Mouse (Mus musculus) limb, embryonic 14.5 days (tissue): ENCODE results near the gene Gpsm2. TPM values are rescaled to one million over a fixed set of nuclear protein-coding genes. Genes with fewer than 3 reads are reported as not detected.

ENCODE experiments used
- ATAC-seq: fragments of 200-750 bp; cut with Nextera tagmentation; 2 replicates; pipeline ENCODE4 v1.8.0; 2017; ENCODE audit warnings: low read depth, moderate number of reproducible peaks, moderate TSS enrichment; ENCODE audit not compliant: low FRiP score
- DNase-seq: peaks from one replicate; pipeline ENCODE4 v3.0.0-alpha.2; 2015; ENCODE audit warnings: low spot score
- H3K27ac ChIP-seq: fragments of 300-500 bp; sonication (generic); replicated peaks from 2 replicates; pipeline ENCODE4 v1.5.1; 2014; ENCODE audit warnings: low read depth, mild to moderate bottlenecking, low read length, moderate library complexity, mixed read lengths
- H3K27me3 ChIP-seq: fragments of 300-500 bp; sonication (generic); 2 replicates; pipeline ENCODE4 v1.6.1; 2014; ENCODE audit warnings: low read length, mixed read lengths; ENCODE audit not compliant: control insufficient read depth, insufficient read depth
- H3K36me3 ChIP-seq: fragments of 300-500 bp; sonication (generic); 2 replicates; pipeline ENCODE4 v1.6.1; 2014; ENCODE audit warnings: mild to moderate bottlenecking, low read length, moderate library complexity, mixed read lengths; ENCODE audit not compliant: control insufficient read depth, insufficient read depth
- H3K4me1 ChIP-seq: fragments of 300-500 bp; sonication (generic); 2 replicates; pipeline ENCODE4 v1.6.1; 2014; ENCODE audit warnings: antibody characterized with exemption, low read length, mixed read lengths; ENCODE audit not compliant: control insufficient read depth, insufficient read depth
- H3K4me2 ChIP-seq: fragments of 300-500 bp; sonication (generic); replicated peaks from 2 replicates; pipeline ENCODE4 v1.6.1; 2014; ENCODE audit warnings: low read depth, mild to moderate bottlenecking, low read length, moderate library complexity; ENCODE audit not compliant: severe bottlenecking
- H3K4me3 ChIP-seq: fragments of 300-500 bp; sonication (generic); replicated peaks from 2 replicates; pipeline ENCODE4 v1.5.1; 2014; ENCODE audit warnings: low read length
- H3K9ac ChIP-seq: fragments of 300-500 bp; sonication (generic); 2 replicates; pipeline ENCODE4 v1.6.1; 2014; ENCODE audit warnings: mild to moderate bottlenecking, low read depth, low read length, moderate library complexity; ENCODE audit not compliant: severe bottlenecking
- H3K9me3 ChIP-seq: fragments of 300-500 bp; sonication (generic); 2 replicates; pipeline ENCODE4 v1.6.1; 2016; ENCODE audit warnings: low read length; ENCODE audit not compliant: control insufficient read depth
- POLR2A ChIP-seq: fragments of 200-500 bp; IDR thresholded peaks from 2 replicates; pipeline ENCODE4 v1.8.0; 2012; ENCODE audit warnings: inconsistent platforms, mild to moderate bottlenecking, moderate library complexity, borderline replicate concordance; ENCODE audit not compliant: insufficient read depth, insufficient read length; ENCODE audit errors: extremely low read depth
- WGBS: fragments of 180-500 bp; shearing (Covaris S2); extraction: QIAGEN DNeasy Blood & Tissue Kit; methylation state at CpG from one replicate; pipeline ENCODE4 v1.1.7; 2014; 5-methylcytosine and 5-hydroxymethylcytosine counted together
- polyA plus RNA-seq, 2 experiments: library from polyadenylated mRNA; depleted of rRNA in 1 of 2; stranded (reverse) in 1 of 2; unstranded in 1 of 2; fragments of >200 nt; fragmentation: Nextera tagmentation in 1 of 2; extraction: Ambion mirVana in 1 of 2; gene quantifications; 2 replicates each; pipeline versions ENCODE4 v1.2.1 to v1.2.3; 2012 to 2014

Gpsm2 gene
- polyA plus RNA-seq, 2 experiments, result 55.2 to 120 TPM

GRCm38 (mm10) chr3:108681004-108681403 lies 41.1 kb downstream of the Gpsm2 start:
- no peak for TF ChIP-seq POLR2A
- WGBS, result 85% methylated on average over 4 of the region's 4 CpGs
- H3K36me3 ChIP-seq, result peaks cover 96% of the 10 kb centered on the region
- no peaks in the 10 kb centered on the region for H3K4me1 ChIP-seq
- H3K9me3 ChIP-seq, result no peaks in the 10 kb centered on the region
- ATAC-seq, result no peak
- no peak overlapping the region for H3K4me2 ChIP-seq
- DNase-seq, result no peak
- H3K27me3 ChIP-seq, result no peaks in the 10 kb centered on the region
- H3K4me3 ChIP-seq, result no peak overlapping the region
- H3K27ac ChIP-seq, result no peak overlapping the region
- H3K9ac ChIP-seq, result no peak overlapping the region

- no peak overlapping the region for H3K4me2 ChIP-seq
- DNase-seq (no peak), ATAC-seq (no peak)
- no peak overlapping the region for H3K27ac ChIP-seq
- no peak overlapping the region for H3K4me3 ChIP-seq
- TF ChIP-seq POLR2A, result no peak
- 73% methylated on average over 4 of the region's 4 CpGs for WGBS
- H3K9me3 ChIP-seq, result no peaks in the 10 kb centered on the region
- no peaks in the 10 kb centered on the region for H3K4me1 ChIP-seq
- H3K27me3 ChIP-seq, result no peaks in the 10 kb centered on the region
- H3K9ac ChIP-seq, result no peak overlapping the region
- H3K36me3 ChIP-seq, result peaks cover 92% of the 10 kb centered on the region
Measured at GRCm38 (mm10) chr3:108676616-108677015, 45.5 kb downstream of the Gpsm2 start.

GRCm38 (mm10) chr3:108660941-108661340 lies 61.2 kb downstream of the Gpsm2 start:
- ATAC-seq (no peak), DNase-seq (no peak)
- no peaks in the 10 kb centered on the region for H3K4me1 ChIP-seq
- TF ChIP-seq POLR2A, result no peak
- H3K9me3 ChIP-seq, result no peaks in the 10 kb centered on the region
- 80% methylated on average over 1 of the region's 1 CpGs for WGBS
- no peak overlapping the region for H3K9ac ChIP-seq
- H3K36me3 ChIP-seq, result peaks cover 45% of the 10 kb centered on the region
- H3K4me2 ChIP-seq, result no peak overlapping the region
- H3K4me3 ChIP-seq, result no peak overlapping the region
- H3K27ac ChIP-seq, result no peak overlapping the region
- H3K27me3 ChIP-seq, result no peaks in the 10 kb centered on the region

GRCm38 (mm10) chr3:108658612-108659011 lies 63.5 kb downstream of the Gpsm2 start:
- H3K9me3 ChIP-seq, result no peaks in the 10 kb centered on the region
- 97% methylated on average over 9 of the region's 9 CpGs for WGBS
- H3K27ac ChIP-seq, result no peak overlapping the region
- H3K9ac ChIP-seq, result no peak overlapping the region
- no peak overlapping the region for H3K4me3 ChIP-seq
- no peak for DNase-seq
- no peak for TF ChIP-seq POLR2A
- no peak for ATAC-seq
- H3K36me3 ChIP-seq, result peaks cover 31% of the 10 kb centered on the region
- no peaks in the 10 kb centered on the region for H3K27me3 ChIP-seq
- no peak overlapping the region for H3K4me2 ChIP-seq
- H3K4me1 ChIP-seq, result peaks cover 9% of the 10 kb centered on the region; the same call in 1 of the 2 replicates

GRCm38 (mm10) chr3:108655486-108655885 lies 66.6 kb downstream of the Gpsm2 start:
- DNase-seq (no peak), ATAC-seq (no peak)
- Histone ChIP-seq H3K36me3 (0 out of 2 replicates have a peak, but pooled peaks cover 6% of the 10 kb centered on the region), H3K4me3 (no peak overlapping the region), H3K27ac (no peak overlapping the region), H3K9me3 (no peaks in the 10 kb centered on the region), H3K27me3 (no peaks in the 10 kb centered on the region), H3K9ac (no peak overlapping the region), H3K4me1 (peaks cover 9% of the 10 kb centered on the region; the same call in 1 of the 2 replicates), H3K4me2 (no peak overlapping the region)
- 88% methylated on average over 7 of the region's 7 CpGs for WGBS
- no peak for TF ChIP-seq POLR2A

GRCm38 (mm10) chr3:108654566-108654965 lies 67.5 kb downstream of the Gpsm2 start:
- Histone ChIP-seq H3K4me1 (peaks cover 9% of the 10 kb centered on the region; the same call in 1 of the 2 replicates), H3K9ac (peak overlapping the region; percentile 89), H3K36me3 (no peaks in the 10 kb centered on the region), H3K4me2 (peak overlapping the region; percentile 62), H3K27ac (0 out of 2 replicates have a peak overlapping the region, but pooled peaks have one; percentile 78), H3K27me3 (no peaks in the 10 kb centered on the region), H3K4me3 (peak overlapping the region; percentile 81), H3K9me3 (no peaks in the 10 kb centered on the region)
- 22% methylated on average over 14 of the region's 14 CpGs for WGBS
- DNase-seq (peak; percentile 27), ATAC-seq (no peak)
- no peak for TF ChIP-seq POLR2A
